Mouse (Mus musculus) liver, embryonic 14.5 days (tissue): Measurements from ENCODE around the gene Saa1. TPM values are rescaled to one million over a fixed set of nuclear protein-coding genes. Genes with fewer than 3 reads are reported as not detected.
"Not testable (repeated sequence)": the region's sequence is repeated elsewhere in the genome, so short reads cannot be mapped to it uniquely, and the experiment has no call there.

Experiments used
- ATAC-seq: fragments of 200-750 bp; cut with Nextera tagmentation; 2 replicates; pipeline ENCODE4 v1.8.0; 2017; ENCODE audit warnings: moderate number of reproducible peaks, mild to moderate bottlenecking, moderate library complexity; ENCODE audit not compliant: insufficient read depth
- DNase-seq, 3 experiments: peaks; one replicate each; pipeline ENCODE4 v3.0.0-alpha.2; 2012 to 2013; ENCODE audit warnings: low read depth in 3 of 3, low spot score in 3 of 3
- H3K27ac ChIP-seq: fragments of 300-500 bp; sonication (generic); 2 replicates; pipeline ENCODE4 v1.5.1; 2014; ENCODE audit warnings: moderate library complexity, mild to moderate bottlenecking, control low read depth, inconsistent platforms
- H3K27me3 ChIP-seq: fragments of 300-500 bp; sonication (generic); 2 replicates; pipeline ENCODE4 v1.6.1; 2014; ENCODE audit warnings: mild to moderate bottlenecking, low read length, moderate library complexity; ENCODE audit not compliant: control insufficient read depth, insufficient read depth
- H3K36me3 ChIP-seq: fragments of 300-500 bp; sonication (generic); replicated peaks from 2 replicates; pipeline ENCODE4 v1.6.1; 2014; ENCODE audit warnings: low read depth; ENCODE audit not compliant: control insufficient read depth, insufficient read depth
- H3K4me1 ChIP-seq, 2 experiments: fragments of 200-500 bp in 1 of 2; fragments of 300-500 bp in 1 of 2; sonication (generic) in 1 of 2; replicated peaks; 2 replicates each; pipeline ENCODE4 v1.6.1; 2012 to 2014; ENCODE audit warnings: antibody characterized with exemption in 1 of 2, inconsistent platforms in 1 of 2, low read length in 1 of 2; ENCODE audit not compliant: control insufficient read depth in 2 of 2, insufficient read depth in 2 of 2
- H3K4me2 ChIP-seq: fragments of 300-500 bp; sonication (generic); 2 replicates; pipeline ENCODE4 v1.6.1; 2014; ENCODE audit warnings: low read depth, mild to moderate bottlenecking, control low read depth, moderate library complexity
- H3K4me3 ChIP-seq, 2 experiments: fragments of 200-500 bp in 1 of 2; fragments of 300-500 bp in 1 of 2; sonication (generic) in 1 of 2; 2 replicates each; pipeline ENCODE4 v1.5.1; 2012 to 2014; ENCODE audit warnings: low read depth in 2 of 2, low read length in 2 of 2, mild to moderate bottlenecking in 2 of 2, control low read depth in 1 of 2, inconsistent platforms in 1 of 2, moderate library complexity in 1 of 2; ENCODE audit not compliant: insufficient read depth in 1 of 2
- H3K9ac ChIP-seq: fragments of 300-500 bp; sonication (generic); replicated peaks from 2 replicates; pipeline ENCODE4 v1.6.1; 2014; ENCODE audit warnings: mild to moderate bottlenecking, control low read depth, moderate library complexity
- H3K9me3 ChIP-seq: fragments of 300-500 bp; sonication (generic); 2 replicates; pipeline ENCODE4 v1.6.1; 2016; ENCODE audit warnings: low read length, mixed read lengths; ENCODE audit not compliant: control insufficient read depth
- CTCF ChIP-seq: IDR thresholded peaks from 2 replicates; pipeline ENCODE4 v1.5.1; 2016; ENCODE audit warnings: antibody characterized with exemption, low read depth, control low read depth
- EP300 ChIP-seq: IDR thresholded peaks from 2 replicates; pipeline ENCODE4 v1.6.1; 2016; ENCODE audit warnings: antibody characterized with exemption, low read depth
- WGBS: fragments of 180-500 bp; shearing (Covaris S2); extraction: QIAGEN DNeasy Blood & Tissue Kit; methylation state at CpG from one replicate; pipeline ENCODE4 v1.1.7; 2014; ENCODE audit not compliant: insufficient replicate concordance; 5-methylcytosine and 5-hydroxymethylcytosine counted together
- polyA plus RNA-seq, 2 experiments: library from polyadenylated mRNA; depleted of rRNA in 1 of 2; stranded (reverse) in 1 of 2; unstranded in 1 of 2; fragments of >200 nt; fragmentation: Nextera tagmentation in 1 of 2; extraction: Ambion mirVana in 1 of 2; gene quantifications; 2 replicates each; pipeline versions ENCODE4 v1.2.1 to v1.2.3; 2012 to 2014

Saa1 gene
- polyA plus RNA-seq, 2 experiments, result not detected

GRCm38 (mm10) chr7:46746381-46746780, 3.6 kb upstream of the Saa1 start:
- no peak overlapping the region for H3K27ac ChIP-seq
- no peak overlapping the region for H3K9ac ChIP-seq
- ATAC-seq (no peak), DNase-seq (no peak)
- WGBS, result 65% methylated on average over 7 of the region's 7 CpGs
- no peaks in the 10 kb centered on the region for H3K4me1 ChIP-seq
- no peak overlapping the region for H3K4me3 ChIP-seq
- TF ChIP-seq EP300, result no peak
- no peak for TF ChIP-seq CTCF
- no peaks in the 10 kb centered on the region for H3K27me3 ChIP-seq
- no peak overlapping the region for H3K4me2 ChIP-seq
- H3K9me3 ChIP-seq, result no peaks in the 10 kb centered on the region
- H3K36me3 ChIP-seq, result no peaks in the 10 kb centered on the region

- H3K4me3 ChIP-seq, result no peak overlapping the region
- no peak for TF ChIP-seq EP300
- TF ChIP-seq CTCF, result no peak
- 53% methylated on average over 3 of the region's 3 CpGs for WGBS
- DNase-seq (no peak), ATAC-seq (no peak)
- H3K36me3 ChIP-seq, result no peaks in the 10 kb centered on the region
- H3K27ac ChIP-seq, result no peak overlapping the region
- no peak overlapping the region for H3K4me2 ChIP-seq
- no peaks in the 10 kb centered on the region for H3K9me3 ChIP-seq
- no peaks in the 10 kb centered on the region for H3K4me1 ChIP-seq
- no peaks in the 10 kb centered on the region for H3K27me3 ChIP-seq
- no peak overlapping the region for H3K9ac ChIP-seq
Observed at GRCm38 (mm10) chr7:46745816-46746215, 3.0 kb upstream of the Saa1 start.

GRCm38 (mm10) chr7:46740041-46740440, 2.7 kb downstream of the Saa1 start:
- not testable (repeated sequence) for H3K4me3 ChIP-seq, H3K27me3 ChIP-seq, H3K9me3 ChIP-seq, H3K36me3 ChIP-seq, H3K27ac ChIP-seq, ATAC-seq, H3K4me2 ChIP-seq, DNase-seq, H3K9ac ChIP-seq, H3K4me1 ChIP-seq
- 51% methylated on average over 5 of the region's 5 CpGs for WGBS

GRCm38 (mm10) chr7:46738561-46739460, 4.0 kb downstream of the Saa1 start:
- Histone ChIP-seq H3K4me1 (peaks cover 0 to 7% of the 10 kb centered on the region in 2 experiments; a peak in 2 of 4 replicates), H3K4me3 (no peak overlapping the region), H3K36me3 (no peaks in the 10 kb centered on the region), H3K4me2 (no peak overlapping the region), H3K27me3 (no peaks in the 10 kb centered on the region), H3K9me3 (no peaks in the 10 kb centered on the region), H3K27ac (no peak overlapping the region), H3K9ac (no peak overlapping the region)
- ATAC-seq (no peak), DNase-seq (no peak)
- no peak for TF ChIP-seq EP300
- no peak for TF ChIP-seq CTCF
- 51% methylated on average over 12 of the region's 12 CpGs for WGBS

GRCm38 (mm10) chr7:46734983-46735382, 7.8 kb downstream of the Saa1 start:
- no peak overlapping the region for H3K4me3 ChIP-seq
- no peak overlapping the region for H3K27ac ChIP-seq
- no peaks in the 10 kb centered on the region for H3K9me3 ChIP-seq
- no peaks in the 10 kb centered on the region for H3K27me3 ChIP-seq
- DNase-seq (no peak), ATAC-seq (no peak)
- peaks cover 0 to 7% of the 10 kb centered on the region in 2 experiments; a peak in 2 of 4 replicates for H3K4me1 ChIP-seq
- no peak for TF ChIP-seq EP300
- TF ChIP-seq CTCF, result no peak
- no peaks in the 10 kb centered on the region for H3K36me3 ChIP-seq
- no peak overlapping the region for H3K4me2 ChIP-seq
- WGBS, result 42% methylated on average over 2 of the region's 2 CpGs
- H3K9ac ChIP-seq, result no peak overlapping the region
